Mouse (Mus musculus) kidney, adult 2 months (tissue): ENCODE data around the gene Pigt. TPM values are rescaled to one million over a fixed set of nuclear protein-coding genes. Genes with fewer than 3 reads are reported as not detected.

Experiments used
- DNase-seq: peaks from one replicate; pipeline ENCODE4 v3.0.0; 2021
- H3K27ac ChIP-seq: fragments of 200-500 bp; 2 replicates; pipeline ENCODE4 v1.5.1; 2012; ENCODE audit warnings: low read depth, low read length, control low read depth, inconsistent platforms; ENCODE audit not compliant: insufficient read depth
- H3K27me3 ChIP-seq: fragments of 200-500 bp; replicated peaks from 2 replicates; pipeline ENCODE4 v1.6.1; 2012; ENCODE audit warnings: mild to moderate bottlenecking, moderate library complexity, low read length, inconsistent platforms; ENCODE audit not compliant: control insufficient read depth, insufficient read depth
- H3K36me3 ChIP-seq: fragments of 200-500 bp; 2 replicates; pipeline ENCODE4 v1.6.1; 2012; ENCODE audit warnings: mild to moderate bottlenecking, moderate library complexity, low read length, inconsistent platforms; ENCODE audit not compliant: control insufficient read depth, insufficient read depth
- H3K4me1 ChIP-seq: fragments of 200-500 bp; 2 replicates; pipeline ENCODE4 v1.6.1; 2011; ENCODE audit warnings: low read length; ENCODE audit not compliant: control insufficient read depth, insufficient read depth
- H3K4me3 ChIP-seq: fragments of 200-500 bp; 2 replicates; pipeline ENCODE4 v1.5.1; 2011; ENCODE audit warnings: mild to moderate bottlenecking, low read depth, low read length, control low read depth; ENCODE audit not compliant: insufficient read depth
- CTCF ChIP-seq: fragments of 200-500 bp; conservative IDR thresholded peaks from 2 replicates; pipeline ENCODE4 v1.5.1; 2011; ENCODE audit warnings: low read depth, mild to moderate bottlenecking, control low read depth, low read length, moderate library complexity, mixed read lengths; ENCODE audit not compliant: insufficient read depth, insufficient read length
- POLR2A ChIP-seq: fragments of 200-500 bp; IDR thresholded peaks from one replicate; pipeline ENCODE4 v1.6.1; 2011; ENCODE audit warnings: low read depth, low read length, control low read depth
- whole genome bisulfite sequencing: fragments of 180-500 bp; shearing (Covaris S2); methylation state at CpG from one replicate; pipeline ENCODE4 v1.1.7; 2018; 5-methylcytosine and 5-hydroxymethylcytosine counted together
- polyA plus RNA-seq: library from polyadenylated mRNA; depleted of rRNA; stranded (reverse); fragments of >200 nt; gene quantifications from 2 replicates; pipeline ENCODE4 v1.2.3, GENCODE M21; 2012; rRNA removed

The Pigt gene
- polyA plus RNA-seq, result 101 and 123 TPM in 2 replicates

- Histone ChIP-seq H3K4me3 (peak within 1 kb of the TSS; percentile 99), H3K27me3 (no peaks in the 10 kb centered on the region), H3K36me3 (no peaks in the 10 kb centered on the region), H3K27ac (peak within 1 kb of the TSS; percentile 96), H3K4me1 (peaks cover 4% of the 10 kb centered on the region; the same call in 1 of the 2 replicates)
- DNase-seq, result peak; percentile 93
- WGBS, result 5% methylated on average over 43 of the region's 43 CpGs
- no peak for TF ChIP-seq CTCF
- TF ChIP-seq POLR2A, result peak; percentile 53
These were observed at the start of gene Pigt for GRCm38 (mm10) chr2:164496847-164497690. Gene Pigt, plus strand, starts transcription at chr2:164497520.

GRCm38 (mm10) chr2:164448140-164448539 lies 49.2 kb upstream of the Pigt start:
- Histone ChIP-seq H3K27me3 (no peaks in the 10 kb centered on the region), H3K4me1 (peaks cover 13% of the 10 kb centered on the region), H3K36me3 (no peaks in the 10 kb centered on the region), H3K27ac (no peak overlapping the region), H3K4me3 (no peak overlapping the region)
- WGBS, result 52% methylated on average over 1 of the region's 1 CpGs
- TF ChIP-seq CTCF, result no peak
- no peak for TF ChIP-seq POLR2A
- peak; percentile 66 for DNase-seq

GRCm38 (mm10) chr2:164448921-164449320 lies 48.4 kb upstream of the Pigt start:
- Histone ChIP-seq H3K4me3 (no peak overlapping the region), H3K36me3 (no peaks in the 10 kb centered on the region), H3K27me3 (no peaks in the 10 kb centered on the region), H3K4me1 (peaks cover 14% of the 10 kb centered on the region), H3K27ac (no peak overlapping the region)
- DNase-seq, result peak; percentile 54
- 37% methylated on average over 5 of the region's 5 CpGs for WGBS
- no peak for TF ChIP-seq CTCF
- TF ChIP-seq POLR2A, result no peak

GRCm38 (mm10) chr2:164449341-164450042 lies 47.8 kb upstream of the Pigt start:
- Histone ChIP-seq H3K4me1 (peaks cover 19% of the 10 kb centered on the region), H3K27me3 (no peaks in the 10 kb centered on the region), H3K4me3 (no peak overlapping the region), H3K36me3 (no peaks in the 10 kb centered on the region), H3K27ac (no peak overlapping the region)
- DNase-seq, result no peak
- TF ChIP-seq POLR2A (no peak), CTCF (no peak)
- WGBS, result 82% methylated on average over 14 of the region's 14 CpGs

GRCm38 (mm10) chr2:164452000-164452676 lies 45.2 kb upstream of the Pigt start:
- 33% methylated on average over 12 of the region's 13 CpGs for WGBS
- no peak overlapping the region for H3K4me3 ChIP-seq

GRCm38 (mm10) chr2:164453047-164453757 lies 44.1 kb upstream of the Pigt start:
- Histone ChIP-seq H3K27ac (peak overlapping the region; percentile 99), H3K36me3 (no peaks in the 10 kb centered on the region), H3K4me3 (no peak overlapping the region), H3K4me1 (peaks cover 46% of the 10 kb centered on the region), H3K27me3 (no peaks in the 10 kb centered on the region)
- peak; percentile 72 for DNase-seq
- 52% methylated on average over 14 of the region's 14 CpGs for WGBS
- TF ChIP-seq POLR2A (no peak), CTCF (no peak)

More at GRCm38 (mm10) chr2:164452000-164452676, 45.2 kb upstream of the Pigt start:
- no peak overlapping the region for H3K27ac ChIP-seq
- peak; percentile 54 for DNase-seq
- H3K36me3 ChIP-seq, result no peaks in the 10 kb centered on the region
- no peaks in the 10 kb centered on the region for H3K27me3 ChIP-seq
- H3K4me1 ChIP-seq, result peaks cover 39% of the 10 kb centered on the region
- TF ChIP-seq CTCF (no peak), POLR2A (no peak)
